Mouse (Mus musculus) heart, embryonic 10.5 days (tissue): ENCODE measurements around the gene Adamts2. TPM values are rescaled to one million over a fixed set of nuclear protein-coding genes. Genes with fewer than 3 reads are reported as not detected.

Experiments used
- DNase-seq: peaks from one replicate; pipeline ENCODE4 v3.0.0-alpha.2; 2017; ENCODE audit warnings: low spot score
- H3K27ac ChIP-seq: fragments of 300-500 bp; sonication (generic); 2 replicates; pipeline ENCODE4 v1.5.1; 2016; ENCODE audit warnings: mild to moderate bottlenecking
- H3K27me3 ChIP-seq: fragments of 300-500 bp; sonication (generic); 2 replicates; pipeline ENCODE4 v1.6.1; 2016; ENCODE audit warnings: mild to moderate bottlenecking; ENCODE audit not compliant: poor library complexity, insufficient read depth, severe bottlenecking
- H3K36me3 ChIP-seq: fragments of 300-500 bp; sonication (generic); 2 replicates; pipeline ENCODE4 v1.6.1; 2016; ENCODE audit warnings: mild to moderate bottlenecking, moderate library complexity
- H3K4me1 ChIP-seq: fragments of 300-500 bp; sonication (generic); 2 replicates; pipeline ENCODE4 v1.6.1; 2016; ENCODE audit warnings: mild to moderate bottlenecking
- H3K4me3 ChIP-seq: fragments of 300-500 bp; sonication (generic); 2 replicates; pipeline ENCODE4 v1.5.1; 2016; ENCODE audit warnings: mild to moderate bottlenecking, moderate library complexity
- H3K9me3 ChIP-seq: fragments of 300-500 bp; sonication (generic); 2 replicates; pipeline ENCODE4 v1.6.1; 2016; ENCODE audit warnings: mild to moderate bottlenecking, moderate library complexity
- WGBS: fragments of 180-500 bp; shearing (Covaris S2); methylation state at CpG from one replicate; pipeline ENCODE4 v1.1.7; 2016; 5-methylcytosine and 5-hydroxymethylcytosine counted together
- polyA plus RNA-seq: library from polyadenylated mRNA; unstranded; fragments of >200 nt; fragmentation: Nextera tagmentation; extraction: Ambion mirVana; gene quantifications from 2 replicates; pipeline ENCODE4 v1.2.1, GENCODE M21; 2016

Gene Adamts2
- polyA plus RNA-seq, 1 experiment from 2014 or later = 3.9 TPM

DNA sequence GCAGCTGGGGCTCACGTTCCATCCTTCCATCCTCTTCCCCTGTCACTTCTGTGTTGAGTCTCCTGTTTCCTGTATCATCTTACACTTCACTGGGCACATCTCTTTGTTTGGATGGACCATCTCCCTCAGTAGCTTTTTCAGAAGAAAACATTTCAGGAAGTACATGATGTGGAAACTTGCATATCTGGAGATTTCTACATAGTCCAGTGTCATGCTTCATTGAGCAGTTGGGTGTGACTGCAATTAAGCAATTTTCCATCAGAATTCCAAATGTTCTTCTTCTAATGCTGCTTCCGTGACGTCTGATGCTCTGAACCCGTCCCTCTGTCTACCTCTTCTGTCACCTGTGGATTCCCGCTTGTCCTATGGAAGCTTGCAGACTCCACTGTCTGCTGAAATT, 124.2 kb downstream of the Adamts2 start:
- Histone ChIP-seq H3K9me3 (no peaks in the 10 kb centered on the region), H3K36me3 (no peaks in the 10 kb centered on the region), H3K27ac (no peak overlapping the region), H3K27me3 (peaks cover 12% of the 10 kb centered on the region; the same call in 1 of the 2 replicates), H3K4me1 (peaks cover 1% of the 10 kb centered on the region; the same call in 1 of the 2 replicates), H3K4me3 (no peak overlapping the region)
- no peak for DNase-seq
- WGBS = 75% methylated on average over 5 of the region's 5 CpGs

DNA sequence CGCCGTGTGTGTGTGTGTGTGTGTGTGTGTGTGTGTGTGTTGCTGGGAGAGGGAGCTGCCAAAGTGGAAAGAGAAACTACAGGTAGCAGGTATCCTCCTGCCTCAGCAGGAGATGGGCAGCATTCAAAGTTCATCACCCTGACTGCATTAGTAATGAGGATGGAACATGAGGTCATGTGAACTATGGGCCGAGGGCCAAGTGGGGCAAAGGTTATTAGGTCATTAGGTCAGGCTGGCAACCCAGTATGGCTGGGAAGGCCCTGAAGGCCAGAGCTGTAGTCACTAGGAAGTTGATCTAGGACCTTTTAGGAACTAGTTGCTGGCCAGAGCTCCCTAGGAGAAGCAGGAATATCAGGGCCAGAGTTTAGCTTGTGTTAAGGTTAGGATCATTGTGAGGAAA, 131.3 kb downstream of the Adamts2 start:
- H3K4me3 ChIP-seq = no peak overlapping the region
- WGBS = 30% methylated on average over 1 of the region's 3 CpGs
- DNase-seq = no peak
- no peaks in the 10 kb centered on the region for H3K9me3 ChIP-seq
- H3K36me3 ChIP-seq = no peaks in the 10 kb centered on the region
- peaks cover 14% of the 10 kb centered on the region for H3K4me1 ChIP-seq
- H3K27me3 ChIP-seq = peaks cover 10% of the 10 kb centered on the region
- no peak overlapping the region for H3K27ac ChIP-seq

DNA sequence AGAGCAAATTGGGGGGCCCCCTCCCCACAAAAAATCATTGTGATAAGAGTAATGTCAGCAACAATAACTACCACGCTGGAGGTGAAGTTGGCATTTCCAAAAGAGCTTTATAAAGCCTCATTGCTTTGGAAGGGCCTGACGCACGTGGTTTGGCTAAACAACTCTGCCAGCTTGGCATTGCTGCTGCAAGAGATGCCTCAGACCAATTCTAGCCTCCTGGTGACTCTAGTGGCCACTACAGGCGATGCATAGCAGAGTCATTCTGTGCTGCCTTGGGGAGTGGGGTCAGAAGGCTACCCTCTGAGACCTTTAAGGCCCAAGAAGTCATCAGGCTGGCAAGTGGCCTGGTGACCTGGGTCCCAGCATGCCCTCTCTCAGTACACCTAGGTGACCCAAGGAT, 132.2 kb downstream of the Adamts2 start:
- WGBS = 66% methylated on average over 4 of the region's 4 CpGs
- no peak for DNase-seq
- H3K9me3 ChIP-seq = no peaks in the 10 kb centered on the region

GRCm38 (mm10) chr11:50736548-50736947, 134.7 kb downstream of the Adamts2 start:
- Histone ChIP-seq H3K36me3 (no peaks in the 10 kb centered on the region), H3K27me3 (peaks cover 10% of the 10 kb centered on the region), H3K27ac (no peak overlapping the region), H3K4me3 (no peak overlapping the region), H3K9me3 (no peaks in the 10 kb centered on the region), H3K4me1 (peaks cover 23% of the 10 kb centered on the region)
- 92% methylated on average over 1 of the region's 1 CpGs for WGBS
- DNase-seq = no peak

More for the DNA sequence above, 132.2 kb downstream of the Adamts2 start:
- Histone ChIP-seq H3K27ac (no peak overlapping the region), H3K4me3 (no peak overlapping the region), H3K27me3 (peaks cover 10% of the 10 kb centered on the region), H3K36me3 (no peaks in the 10 kb centered on the region), H3K4me1 (peaks cover 14% of the 10 kb centered on the region)

DNA sequence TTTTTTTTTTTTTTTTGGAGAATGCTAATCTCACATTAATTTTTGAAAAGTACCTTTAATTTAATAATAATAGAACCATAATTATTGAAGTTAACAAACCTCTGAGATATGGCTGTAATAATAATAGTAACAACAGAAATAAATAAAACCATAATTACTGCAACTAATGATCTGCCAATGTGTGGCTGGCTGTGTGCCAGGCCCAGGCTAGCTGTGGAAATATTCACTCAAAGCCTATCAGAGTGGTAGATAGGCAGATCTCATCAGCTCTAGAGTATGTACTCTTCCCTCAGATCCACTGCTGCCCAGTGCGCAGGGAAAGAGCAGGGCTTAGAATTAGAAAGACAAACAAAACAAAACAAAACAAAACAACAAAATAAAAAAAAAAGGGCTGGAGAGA, 136.6 kb downstream of the Adamts2 start:
- H3K4me3 ChIP-seq = no peak overlapping the region
- no peak overlapping the region for H3K27ac ChIP-seq
- H3K4me1 ChIP-seq = peaks cover 10% of the 10 kb centered on the region
- H3K27me3 ChIP-seq = peaks cover 18% of the 10 kb centered on the region
- H3K36me3 ChIP-seq = no peaks in the 10 kb centered on the region
- no peak for DNase-seq
- 79% methylated on average over 1 of the region's 1 CpGs for WGBS
- no peaks in the 10 kb centered on the region for H3K9me3 ChIP-seq

DNA sequence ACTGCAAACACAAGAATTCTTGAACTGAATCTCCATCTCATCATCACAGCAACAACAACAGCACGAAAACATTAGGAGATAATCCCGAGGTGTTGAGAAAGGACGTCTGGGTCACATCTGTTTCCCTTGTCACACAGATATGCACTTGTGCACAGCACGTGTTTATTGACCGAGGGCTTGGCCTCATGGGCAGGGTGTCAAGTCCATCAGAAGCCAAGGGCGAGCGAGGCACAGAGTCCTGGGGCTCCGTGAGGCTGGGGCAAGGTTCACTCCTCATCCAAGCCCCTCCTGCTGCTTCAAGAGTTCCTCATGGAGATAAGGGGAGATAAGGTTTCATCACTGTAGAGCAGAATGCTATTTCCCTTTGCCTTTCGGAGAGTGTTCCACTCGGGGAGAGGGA, 137.6 kb downstream of the Adamts2 start:
- Histone ChIP-seq H3K36me3 (no peaks in the 10 kb centered on the region), H3K4me3 (no peak overlapping the region), H3K27me3 (peaks cover 21% of the 10 kb centered on the region), H3K27ac (no peak overlapping the region), H3K4me1 (peaks cover 9% of the 10 kb centered on the region), H3K9me3 (no peaks in the 10 kb centered on the region)
- DNase-seq = no peak
- 10% methylated on average over 10 of the region's 10 CpGs for WGBS

DNA sequence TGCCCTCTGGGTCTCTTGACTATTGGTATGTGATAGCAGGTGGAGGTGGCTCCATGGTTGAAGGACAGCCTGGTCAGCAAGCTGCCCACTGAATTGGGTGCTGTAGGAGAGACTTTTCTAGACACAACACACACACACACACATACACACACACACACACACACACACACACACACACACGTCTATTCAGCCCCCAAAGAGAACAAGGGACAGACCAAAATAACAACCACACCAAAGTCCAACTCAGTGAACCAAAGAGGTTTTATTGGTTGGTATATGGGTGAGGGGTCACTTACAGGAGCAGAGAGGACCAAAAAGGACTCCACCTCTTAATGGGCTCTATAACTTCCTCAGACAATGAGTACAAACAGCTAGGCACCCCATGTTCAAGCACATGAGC, 140.3 kb downstream of the Adamts2 start:
- H3K9me3 ChIP-seq = no peaks in the 10 kb centered on the region
- DNase-seq = no peak
- no peak overlapping the region for H3K27ac ChIP-seq
- peaks cover 17% of the 10 kb centered on the region for H3K4me1 ChIP-seq
- no peak overlapping the region for H3K4me3 ChIP-seq
- H3K27me3 ChIP-seq = peaks cover 36% of the 10 kb centered on the region
- no peaks in the 10 kb centered on the region for H3K36me3 ChIP-seq
- 50% methylated on average over 1 of the region's 1 CpGs for WGBS

GRCm38 (mm10) chr11:50744971-50745370, 143.1 kb downstream of the Adamts2 start:
- H3K27me3 ChIP-seq = peaks cover 49% of the 10 kb centered on the region; the same call in 1 of the 2 replicates
- H3K4me1 ChIP-seq = peaks cover 11% of the 10 kb centered on the region
- WGBS = 77% methylated on average over 6 of the region's 6 CpGs
- H3K4me3 ChIP-seq = no peak overlapping the region
- no peaks in the 10 kb centered on the region for H3K36me3 ChIP-seq
- no peaks in the 10 kb centered on the region for H3K9me3 ChIP-seq
- no peak for DNase-seq
- no peak overlapping the region for H3K27ac ChIP-seq

- WGBS = 6% methylated on average over 2 of the region's 2 CpGs
- H3K4me3 ChIP-seq = no peak overlapping the region
- H3K27me3 ChIP-seq = peaks cover 58% of the 10 kb centered on the region; the same call in 1 of the 2 replicates
- H3K27ac ChIP-seq = no peak overlapping the region
- H3K9me3 ChIP-seq = no peaks in the 10 kb centered on the region
- H3K4me1 ChIP-seq = peaks cover 10% of the 10 kb centered on the region
- no peaks in the 10 kb centered on the region for H3K36me3 ChIP-seq
- DNase-seq = peak; percentile 89
These were observed 144.6 kb downstream of the Adamts2 start for GRCm38 (mm10) chr11:50746508-50746907.

DNA sequence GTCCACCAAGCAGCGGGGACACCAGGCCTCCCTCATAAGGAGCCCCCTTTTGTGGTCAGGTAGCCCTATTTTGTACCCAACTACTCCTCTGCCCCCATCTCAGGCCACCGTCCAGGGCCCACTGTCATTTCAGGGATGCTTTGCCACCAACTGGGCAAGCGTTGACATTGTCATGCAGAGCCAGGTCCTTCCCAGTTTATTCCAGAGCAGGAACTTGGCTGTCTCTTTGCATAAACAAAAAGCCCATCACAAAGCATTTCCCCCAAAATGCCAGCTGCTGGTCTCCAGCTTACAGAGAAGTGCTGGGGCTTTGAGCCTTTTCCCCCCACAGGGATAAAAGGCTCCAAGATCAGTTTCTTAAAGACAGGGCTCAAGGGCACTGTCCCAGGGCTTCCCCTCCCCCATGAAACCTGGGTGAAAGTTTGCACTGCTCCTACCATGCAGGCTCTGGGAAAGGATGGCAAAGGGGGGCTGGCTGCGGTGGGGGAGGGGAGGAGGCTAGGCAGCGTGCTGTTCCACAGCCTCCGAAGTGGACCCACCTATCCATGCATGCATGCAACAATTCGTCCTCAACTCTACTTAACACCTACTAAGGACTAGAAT, 149.2 kb downstream of the Adamts2 start:
- no peaks in the 10 kb centered on the region for H3K36me3 ChIP-seq
- WGBS = 23% methylated on average over 7 of the region's 7 CpGs

DNA sequence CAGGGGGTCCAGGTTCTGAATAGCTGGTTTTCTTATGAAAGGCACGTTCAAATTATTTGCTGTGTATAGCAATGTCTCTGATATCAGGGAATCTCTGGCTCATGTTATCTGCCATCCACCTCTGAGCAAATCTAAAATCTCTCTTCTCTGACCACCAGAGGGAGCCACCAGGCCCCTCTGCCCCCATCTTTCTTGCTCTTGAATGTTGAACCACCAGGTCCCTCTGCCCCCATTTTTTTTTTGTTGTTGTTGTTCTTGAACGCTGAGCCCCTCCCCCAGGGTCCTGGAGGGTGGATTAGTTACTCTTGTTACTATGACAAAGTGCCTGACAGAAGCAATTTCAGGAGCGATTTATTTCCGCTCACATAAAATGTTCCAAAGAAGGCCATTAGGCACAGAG, 155.9 kb downstream of the Adamts2 start:
- Histone ChIP-seq H3K27me3 (no peaks in the 10 kb centered on the region; the same call in 1 of the 2 replicates), H3K9me3 (no peaks in the 10 kb centered on the region), H3K27ac (no peak overlapping the region), H3K36me3 (no peaks in the 10 kb centered on the region), H3K4me1 (no peaks in the 10 kb centered on the region; the same call in 1 of the 2 replicates), H3K4me3 (no peak overlapping the region)
- no peak for DNase-seq
- WGBS = 40% methylated on average over 4 of the region's 4 CpGs

More for the DNA sequence above, 149.2 kb downstream of the Adamts2 start:
- Histone ChIP-seq H3K9me3 (no peaks in the 10 kb centered on the region), H3K27me3 (peaks cover 33% of the 10 kb centered on the region; the same call in 1 of the 2 replicates), H3K27ac (no peak overlapping the region), H3K4me3 (no peak overlapping the region), H3K4me1 (peaks cover 9% of the 10 kb centered on the region)
- DNase-seq = no peak

- 86% methylated on average over 7 of the region's 7 CpGs for WGBS
- no peak for DNase-seq
- H3K9me3 ChIP-seq = no peaks in the 10 kb centered on the region
These were observed 164.6 kb downstream of the Adamts2 start for GRCm38 (mm10) chr11:50766461-50766860.

GRCm38 (mm10) chr11:50767039-50767438, 165.2 kb downstream of the Adamts2 start:
- Histone ChIP-seq H3K27me3 (peaks cover 10% of the 10 kb centered on the region; the same call in 1 of the 2 replicates), H3K27ac (no peak overlapping the region), H3K4me1 (peaks cover 11% of the 10 kb centered on the region; the same call in 1 of the 2 replicates), H3K36me3 (no peaks in the 10 kb centered on the region), H3K4me3 (no peak overlapping the region), H3K9me3 (no peaks in the 10 kb centered on the region)
- WGBS = 21% methylated on average over 4 of the region's 4 CpGs
- no peak for DNase-seq

More at GRCm38 (mm10) chr11:50766461-50766860, 164.6 kb downstream of the Adamts2 start:
- Histone ChIP-seq H3K27me3 (peaks cover 10% of the 10 kb centered on the region; the same call in 1 of the 2 replicates), H3K4me1 (peaks cover 11% of the 10 kb centered on the region; the same call in 1 of the 2 replicates), H3K4me3 (no peak overlapping the region), H3K27ac (no peak overlapping the region), H3K36me3 (no peaks in the 10 kb centered on the region)
